Mouse (Mus musculus) ovary, adult 10 weeks (tissue): Measurements from ENCODE around the gene Chrna10. TPM values are rescaled to one million over a fixed set of nuclear protein-coding genes. Genes with fewer than 3 reads are reported as not detected.

ENCODE experiments used
- polyA plus RNA-seq: library from polyadenylated mRNA; stranded (reverse); fragments of 350-450 nt; fragmentation: Illumina TruSeq; extraction: RNeasy Lipid Tissue Mini Kit (QIAGEN cat#74804); gene quantifications from one replicate; pipeline ENCODE4 v1.2.3, GENCODE M21; 2014

The Chrna10 gene
- polyA plus RNA-seq, result not detected

DNA sequence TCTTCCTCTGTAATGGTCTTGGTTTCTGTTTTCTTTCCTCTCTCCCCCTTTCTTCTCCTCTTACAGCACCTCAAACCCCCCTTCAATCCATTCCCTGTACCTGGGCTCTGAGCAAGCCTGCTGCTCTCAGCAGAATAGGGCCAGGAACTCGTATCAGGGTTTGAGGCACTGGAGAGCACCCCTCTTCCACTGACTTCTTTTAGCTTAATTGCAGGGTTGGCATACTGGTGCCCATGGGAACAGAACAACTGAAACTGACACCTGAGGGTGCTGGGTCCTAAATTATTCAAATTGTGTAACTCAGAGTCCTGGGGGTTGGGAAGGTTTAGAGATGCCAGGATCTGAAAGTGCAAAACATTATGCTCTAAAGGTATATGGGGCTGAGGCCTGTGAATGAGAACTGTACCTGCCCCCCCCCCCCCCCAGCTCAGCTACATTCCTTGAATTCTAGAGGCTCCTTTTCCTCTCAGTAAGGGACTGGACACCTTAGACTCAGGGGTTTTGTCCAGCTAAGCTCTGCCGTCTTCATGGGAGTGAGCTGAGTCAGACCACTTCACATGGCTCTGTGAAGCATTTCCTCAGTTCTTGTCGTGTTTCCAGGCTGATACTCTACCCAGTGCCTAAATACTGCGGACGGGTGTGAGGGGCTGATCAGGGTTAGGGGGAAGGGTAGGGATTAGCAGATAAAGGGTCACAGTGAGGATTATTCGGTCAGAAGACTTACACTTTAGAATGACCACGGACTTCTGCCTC lies at the start of gene Chrna10:
TSS of gene Chrna10 (minus strand) at position 250 of the 753 bp plus-strand sequence.

DNA sequence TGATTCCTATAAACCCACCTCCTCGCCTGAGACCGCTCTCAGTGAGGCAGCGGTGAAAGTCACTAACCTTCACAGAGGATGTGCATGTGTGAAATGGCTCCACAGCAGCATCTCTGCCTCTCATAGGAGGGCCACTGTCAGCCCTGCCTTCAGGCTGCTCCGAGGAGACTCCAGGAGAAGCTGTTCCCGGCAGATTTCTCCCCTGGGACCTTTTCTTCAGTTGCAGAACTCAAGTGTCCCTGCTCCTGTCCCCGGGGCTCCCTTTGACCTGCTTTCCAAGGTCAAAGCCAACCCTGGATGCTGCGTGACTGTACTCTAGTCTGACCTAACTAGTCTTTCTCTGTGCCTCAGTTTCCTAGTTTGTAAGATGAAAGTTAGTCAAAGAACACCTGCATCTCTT lies 7.5 kb downstream of the Chrna10 start, which contains the start of gene Art5:
TSS of gene Art5 (minus strand) at position 319 of the 400 bp plus-strand sequence.

DNA sequence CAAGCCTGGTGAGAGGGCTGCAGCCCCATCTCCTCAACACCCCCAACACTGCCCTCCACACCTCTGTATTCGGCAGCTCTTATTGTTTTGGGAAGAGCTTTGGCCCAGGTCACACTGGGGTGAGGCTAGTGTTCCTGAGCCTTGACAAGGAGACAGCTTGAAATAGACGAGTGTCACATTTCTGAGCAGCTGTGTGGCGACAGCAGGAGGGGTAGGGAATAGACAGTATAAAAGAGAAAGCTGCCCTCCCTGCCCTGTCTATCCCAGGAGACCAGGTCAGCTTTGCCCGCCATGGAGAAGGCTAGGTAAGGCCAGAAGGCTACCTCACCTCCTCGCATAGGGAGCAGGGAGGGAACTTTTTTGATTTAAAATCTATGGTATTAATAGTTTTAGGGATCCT lies 15.1 kb downstream of the Chrna10 start, which contains the start of gene Art1:
TSS of gene Art1 (plus strand) at position 257 of the 400 bp plus-strand sequence.

DNA sequence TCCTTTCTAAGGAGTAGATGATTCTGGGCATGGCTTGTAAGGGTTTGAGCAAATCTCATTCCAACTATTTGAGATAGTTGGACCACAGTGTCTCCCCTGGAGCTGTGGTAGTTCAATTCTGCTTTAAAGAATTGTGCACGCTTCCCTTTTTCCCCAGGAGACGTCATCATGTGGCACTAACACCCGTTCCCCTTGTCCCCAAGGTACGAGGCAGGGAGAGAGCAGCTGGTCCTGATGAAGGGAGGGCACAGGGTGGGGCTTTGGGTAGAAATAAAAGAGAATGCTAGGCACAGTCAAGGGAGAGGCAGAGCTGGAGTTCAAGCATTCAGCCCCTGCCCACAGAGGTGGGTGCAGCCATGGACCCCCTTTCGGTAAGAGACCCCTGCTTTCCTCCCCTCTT lies 33.8 kb downstream of the Chrna10 start, which contains the start of gene Trpc2:
TSS of gene Trpc2 (plus strand) at position 301 of the 400 bp plus-strand sequence.

DNA sequence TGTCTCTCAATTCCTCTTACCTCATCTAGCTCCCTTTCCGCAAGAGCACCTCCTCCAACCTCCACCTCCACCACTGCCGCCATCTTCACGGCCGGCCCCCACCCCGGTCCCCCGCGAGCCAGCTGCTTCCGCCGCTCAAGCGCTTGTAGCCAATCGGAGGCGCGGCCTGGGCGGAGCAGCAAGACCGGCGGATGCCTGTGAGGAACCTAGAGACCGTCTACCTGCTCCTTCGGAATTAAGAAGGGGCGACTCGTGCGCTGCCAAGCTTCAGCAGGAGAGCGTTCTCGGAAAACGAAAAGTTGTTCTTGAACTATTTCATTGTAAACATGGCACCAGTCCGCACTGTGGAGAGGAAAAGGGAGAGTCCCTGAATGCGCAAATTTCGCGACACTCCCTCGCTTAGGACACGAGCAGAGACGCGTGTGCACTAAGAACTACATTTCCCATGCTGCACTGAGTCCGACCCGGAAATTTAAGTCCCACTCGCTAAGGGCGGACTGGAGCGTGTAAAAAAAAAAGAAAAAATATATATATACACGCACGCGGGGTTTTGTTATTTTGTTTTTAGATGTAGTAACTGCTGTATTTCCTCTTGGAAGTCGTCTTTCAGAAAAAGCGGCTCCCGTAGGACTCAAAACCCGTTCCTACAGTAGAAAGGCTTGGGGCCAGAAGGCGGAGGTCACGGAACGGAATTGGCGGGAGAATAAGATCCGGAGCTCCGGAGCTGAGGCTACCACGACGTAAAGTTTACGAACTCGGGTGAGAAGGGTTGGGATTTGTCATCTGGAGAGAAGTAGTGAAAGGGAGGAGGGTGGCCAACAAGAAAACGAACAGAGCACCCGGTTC lies 51.4 kb downstream of the Chrna10 start, which contains the start of the genes Rnf121, Xndc1 and Xntrpc:
TSS of gene Rnf121 (minus strand) at position 424 of the 846 bp plus-strand sequence.
TSS of gene Xndc1 (plus strand) at position 466 of the 846 bp plus-strand sequence.
TSS of gene Xntrpc (plus strand) at position 668 of the 846 bp plus-strand sequence.

Other genes with a start within 250 kb of the Chrna10 start
- 12.2 TPM for gene Folr1, start 246.0 kb downstream of the Chrna10 start, polyA plus RNA-seq
- 8.6 TPM for gene Lamtor1, start 210.9 kb downstream of the Chrna10 start, polyA plus RNA-seq
- not detected for gene Tomt, start 210.5 kb downstream of the Chrna10 start, polyA plus RNA-seq
- 3.6 TPM for gene Lrrc51, start 182.9 kb downstream of the Chrna10 start, polyA plus RNA-seq
- gene Numa1, start 182.7 kb downstream of the Chrna10 start, polyA plus RNA-seq, result 125 TPM
- 12.7 TPM for gene Il18bp, start 98.1 kb downstream of the Chrna10 start, polyA plus RNA-seq
- gene Rnf121, start 51.4 kb downstream of the Chrna10 start, polyA plus RNA-seq, result 10.1 TPM
- gene Xndc1, start 51.3 kb downstream of the Chrna10 start, polyA plus RNA-seq, result 14.4 TPM
- not detected for gene Xntrpc, start 51.1 kb downstream of the Chrna10 start, polyA plus RNA-seq
- not detected for gene Trpc2, start 33.7 kb downstream of the Chrna10 start, polyA plus RNA-seq
- gene Art1, start 15.1 kb downstream of the Chrna10 start, polyA plus RNA-seq, result not detected
- gene Art5, start 7.3 kb downstream of the Chrna10 start, polyA plus RNA-seq, result not detected
- 76.1 TPM for gene Nup98, start 93.3 kb upstream of the Chrna10 start, polyA plus RNA-seq
- gene Pgap2, start 93.4 kb upstream of the Chrna10 start, polyA plus RNA-seq, result 71.1 TPM
- 3.9 TPM for gene Rhog, start 139.2 kb upstream of the Chrna10 start, polyA plus RNA-seq
- 10.8 TPM for gene Stim1, start 151.0 kb upstream of the Chrna10 start, polyA plus RNA-seq